In the genomic region with DNA sequence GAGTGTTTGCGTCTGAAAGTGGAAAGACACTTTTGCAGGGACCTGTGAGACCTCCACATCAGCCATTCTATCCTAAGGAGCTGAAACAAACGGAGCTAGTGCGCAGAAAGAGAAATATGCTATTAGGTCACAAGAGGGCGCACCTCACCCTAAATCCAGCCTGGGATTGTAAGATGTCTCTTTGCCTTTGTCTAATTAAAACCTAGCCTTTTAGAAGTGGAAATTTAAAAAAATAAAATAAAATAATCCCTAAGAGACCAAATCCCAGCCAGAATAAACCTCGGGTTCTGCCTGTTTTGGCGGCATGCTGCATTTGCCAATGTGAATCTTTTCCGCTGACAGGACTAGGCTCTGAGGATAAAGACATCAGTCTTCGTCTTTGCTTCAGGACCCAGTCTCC, we compare ENCODE assay signal across 8 mouse cellular contexts. TPM values are rescaled to one million over a fixed set of nuclear protein-coding genes. Genes with fewer than 3 reads are reported as not detected.
DNase-seq lines count a peak whose midpoint lies in the region; ATAC-seq and TF ChIP-seq lines count a peak whose summit lies in the region.

No protein-coding gene starts in this region.

- no peak for TF ChIP-seq POLR2A in brain, embryonic 14.5 days (IDR thresholded peaks at IDR 0.05; ENCODE audit: borderline replicate concordance, extremely low read depth, insufficient read depth, insufficient read length, poor library complexity, severe bottlenecking)
- TF ChIP-seq POLR2A in small intestine, adult 2 months (IDR thresholded peaks at IDR 0.05; ENCODE audit: low read depth, low read length), result no peak

- H3K9me3 ChIP-seq in heart, embryonic 11.5 days (replicated peaks; ENCODE audit: control insufficient read depth, low read length), result no peaks in the 10 kb centered on the region
- H3K9me3 ChIP-seq in forebrain, embryonic 15.5 days, result no peaks in the 10 kb centered on the region
- no peaks in the 10 kb centered on the region for H3K9me3 ChIP-seq in liver, embryonic 14.5 days (ENCODE audit: control insufficient read depth, low read length)

- no peak overlapping the region for H3K9ac ChIP-seq in heart, embryonic 11.5 days (ENCODE audit: low read depth, low read length)
- no peak overlapping the region for H3K9ac ChIP-seq in forebrain, embryonic 15.5 days (replicated peaks)
- no peak overlapping the region for H3K9ac ChIP-seq in liver, embryonic 14.5 days (replicated peaks)

- ATAC-seq in heart, embryonic 11.5 days (replicated peaks; ENCODE audit: insufficient number of reproducible peaks, low FRiP score, low TSS enrichment), result no peak
- ATAC-seq in forebrain, embryonic 15.5 days (replicated peaks), result no peak
- no peak for ATAC-seq in liver, embryonic 14.5 days (ENCODE audit: insufficient read depth)

- TF ChIP-seq EP300 in liver, embryonic 14.5 days (IDR thresholded peaks at IDR 0.05; ENCODE audit: low read depth), result no peak

- H3K27ac ChIP-seq in heart, embryonic 11.5 days (ENCODE audit: low read depth, low read length), result no peak overlapping the region
- peak overlapping the region; percentile 56 for H3K27ac ChIP-seq in forebrain, embryonic 15.5 days (replicated peaks)
- no peak overlapping the region for H3K27ac ChIP-seq in liver, embryonic 14.5 days
- no peak overlapping the region for H3K27ac ChIP-seq in small intestine, adult 2 months (ENCODE audit: insufficient read depth, low read depth, low read length)

- intact Hi-C loops in heart, postnatal 10 days (cut with DNase I), result loop anchor here (2.0 to 5.0 kb wide), 3 partner anchors 93 to 245 kb away; no protein-coding TSS in a partner anchor

- no peak overlapping the region for H3K4me2 ChIP-seq in heart, embryonic 11.5 days
- no peak overlapping the region for H3K4me2 ChIP-seq in forebrain, embryonic 15.5 days (replicated peaks)
- H3K4me2 ChIP-seq in liver, embryonic 14.5 days (ENCODE audit: low read depth), result no peak overlapping the region

- peaks cover 11% of the 10 kb centered on the region; the same call in 1 of the 2 replicates for H3K27me3 ChIP-seq in heart, embryonic 11.5 days (ENCODE audit: control insufficient read depth, insufficient read depth, low read length)
- no peaks in the 10 kb centered on the region for H3K27me3 ChIP-seq in forebrain, embryonic 15.5 days
- H3K27me3 ChIP-seq in liver, embryonic 14.5 days (ENCODE audit: control insufficient read depth, insufficient read depth, low read length), result peaks cover 20% of the 10 kb centered on the region
- H3K27me3 ChIP-seq in small intestine, adult 2 months (ENCODE audit: control insufficient read depth, insufficient read depth, low read length), result no peaks in the 10 kb centered on the region

- peaks cover 21% of the 10 kb centered on the region for H3K4me1 ChIP-seq in heart, embryonic 11.5 days (ENCODE audit: control insufficient read depth, insufficient read depth, low read length)
- peaks cover 17% of the 10 kb centered on the region for H3K4me1 ChIP-seq in forebrain, embryonic 15.5 days
- peaks cover 12 to 15% of the 10 kb centered on the region in 2 experiments for H3K4me1 ChIP-seq in liver, embryonic 14.5 days (replicated peaks; ENCODE audit: control insufficient read depth in 2 of 2, insufficient read depth in 2 of 2, low read length in 1 of 2)
- peaks cover 11% of the 10 kb centered on the region for H3K4me1 ChIP-seq in small intestine, adult 2 months (ENCODE audit: control insufficient read depth, insufficient read depth, insufficient read length, low read length)

- peak; percentile 77; the same call in 1 of the 2 replicates for TF ChIP-seq CTCF in brain, embryonic 14.5 days (IDR thresholded peaks at IDR 0.05; ENCODE audit: borderline replicate concordance, extremely low read depth, insufficient read depth, insufficient read length)
- peak; percentile 74 for TF ChIP-seq CTCF in liver, embryonic 14.5 days (IDR thresholded peaks at IDR 0.05; ENCODE audit: low read depth)
- peak; percentile 22; the same call in 1 of the 2 replicates for TF ChIP-seq CTCF in small intestine, adult 2 months (IDR thresholded peaks at IDR 0.05; ENCODE audit: extremely low read depth, insufficient read length, insufficient replicate concordance, low read depth, low read length)

- no peaks in the 10 kb centered on the region for H3K36me3 ChIP-seq in heart, embryonic 11.5 days (ENCODE audit: control insufficient read depth, insufficient read depth, low read length)
- no peaks in the 10 kb centered on the region for H3K36me3 ChIP-seq in forebrain, embryonic 15.5 days
- no peaks in the 10 kb centered on the region for H3K36me3 ChIP-seq in liver, embryonic 14.5 days (replicated peaks; ENCODE audit: control insufficient read depth, insufficient read depth, low read depth)
- H3K36me3 ChIP-seq in small intestine, adult 2 months (ENCODE audit: control insufficient read depth, insufficient read depth, low read length), result no peaks in the 10 kb centered on the region

- DNase-seq in heart, postnatal 10 days, result peak; percentile 45 to 66
- DNase-seq in CD4-positive helper T cell, adult 2 months (ENCODE audit: low read depth, low spot score), result peak; percentile 62
- peak; percentile 90 for DNase-seq in brain, embryonic 14.5 days (ENCODE audit: low read depth)
- DNase-seq in liver, embryonic 14.5 days (ENCODE audit: low read depth in 3 of 3, low spot score in 3 of 3), result peak; percentile 29 to 43 (median 33)
- DNase-seq in ovary, adult 18-20 months (ENCODE audit: low spot score), result no peak

- 21% methylated on average over 8 of the region's 8 CpGs for WGBS in heart, embryonic 11.5 days (ENCODE audit: insufficient replicate concordance)
- WGBS in forebrain, embryonic 15.5 days, result 20% methylated on average over 8 of the region's 8 CpGs
- WGBS in liver, embryonic 14.5 days (ENCODE audit: insufficient replicate concordance), result 24% methylated on average over 8 of the region's 8 CpGs
- WGBS in small intestine, adult 2 months, result 24% methylated on average over 8 of the region's 8 CpGs

- H3K4me3 ChIP-seq in heart, embryonic 11.5 days (ENCODE audit: low read depth, low read length), result no peak overlapping the region
- no peak overlapping the region for H3K4me3 ChIP-seq in forebrain, embryonic 15.5 days
- no peak overlapping the region for H3K4me3 ChIP-seq in liver, embryonic 14.5 days (ENCODE audit: insufficient read depth in 1 of 2, low read depth in 2 of 2, low read length in 2 of 2)
- no peak overlapping the region for H3K4me3 ChIP-seq in small intestine, adult 2 months (ENCODE audit: low read depth, low read length)

RNA-seq across cellular contexts. Expression of a gene that starts 3.4 kb away (rescaled TPM):
- total RNA-seq in heart, postnatal 10 days (2021), result 1 to 10 TPM; 2.9 to 3.8 TPM
- 2.6 TPM in 2 replicates for polyA plus RNA-seq in heart, embryonic 11.5 days (2014; fragmentation: Nextera tagmentation; extraction: Ambion mirVana)
- polyA plus RNA-seq in brain, embryonic 14.5 days (2012; rRNA removed), result 5.4 and 5.6 TPM in 2 replicates
- polyA plus RNA-seq in forebrain, embryonic 15.5 days (2015; fragmentation: Nextera tagmentation; extraction: Ambion mirVana), result 5.4 and 5.5 TPM in 2 replicates
- polyA plus RNA-seq in liver, embryonic 14.5 days (2012; rRNA removed), result 0.57 and 0.71 TPM in 2 replicates
- polyA plus RNA-seq in liver, embryonic 14.5 days (2014; fragmentation: Nextera tagmentation; extraction: Ambion mirVana), result 0.33 and 0.59 TPM in 2 replicates
- 0.69 and 1.6 TPM in 2 replicates for polyA plus RNA-seq in small intestine, adult 2 months (2012; rRNA removed)

RNA-seq across cellular contexts. Expression of a gene that starts 5.1 kb away (rescaled TPM):
- under 1 TPM; 0.10 to 0.22 TPM for total RNA-seq in heart, postnatal 10 days (2021)
- polyA plus RNA-seq in heart, embryonic 11.5 days (2014; fragmentation: Nextera tagmentation; extraction: Ambion mirVana), result 0.07 and 0.29 TPM in 2 replicates
- polyA plus RNA-seq in brain, embryonic 14.5 days (2012; rRNA removed), result 1.9 and 2.1 TPM in 2 replicates
- 1.6 and 1.9 TPM in 2 replicates for polyA plus RNA-seq in forebrain, embryonic 15.5 days (2015; fragmentation: Nextera tagmentation; extraction: Ambion mirVana)
- 0.75 and 0.81 TPM in 2 replicates for polyA plus RNA-seq in liver, embryonic 14.5 days (2012; rRNA removed)
- 0.14 and 0.18 TPM in 2 replicates for polyA plus RNA-seq in liver, embryonic 14.5 days (2014; fragmentation: Nextera tagmentation; extraction: Ambion mirVana)
- 3.5 and 6.1 TPM in 2 replicates for polyA plus RNA-seq in small intestine, adult 2 months (2012; rRNA removed)

RNA-seq across cellular contexts. Expression of a gene that starts 41.2 kb away (rescaled TPM):
- total RNA-seq in heart, postnatal 10 days (2021), result 10 to 100 TPM; 68.1 to 70.8 TPM
- polyA plus RNA-seq in heart, embryonic 11.5 days (2014; fragmentation: Nextera tagmentation; extraction: Ambion mirVana), result 30.8 and 31.7 TPM in 2 replicates
- polyA plus RNA-seq in brain, embryonic 14.5 days (2012; rRNA removed), result 193 and 196 TPM in 2 replicates
- 88.3 and 102 TPM in 2 replicates for polyA plus RNA-seq in forebrain, embryonic 15.5 days (2015; fragmentation: Nextera tagmentation; extraction: Ambion mirVana)
- polyA plus RNA-seq in liver, embryonic 14.5 days (2012; rRNA removed), result 14.9 and 17.1 TPM in 2 replicates
- 8.8 and 14.7 TPM in 2 replicates for polyA plus RNA-seq in liver, embryonic 14.5 days (2014; fragmentation: Nextera tagmentation; extraction: Ambion mirVana)
- 42.0 and 83.8 TPM in 2 replicates for polyA plus RNA-seq in small intestine, adult 2 months (2012; rRNA removed)

Comparison
In these comparisons a context has a peak if more than half of its experiments do, and no peak if none do; other contexts are left out.
1. CTCF ChIP-seq: peak in every context shown above with its lines; median percentile 77 in brain, embryonic 14.5 days; 74 in liver, embryonic 14.5 days; 22 in small intestine, adult 2 months.